Mouse (Mus musculus): ENCODE measurements around the gene Col27a1. TPM values are rescaled to one million over a fixed set of nuclear protein-coding genes. Genes with fewer than 3 reads are reported as not detected.

The Col27a1 gene
- polyA plus RNA-seq, 1 experiment: 1.4 TPM

- no peak overlapping the region for H3K27ac ChIP-seq (ENCODE audit: insufficient read depth, low read length)
- no peaks in the 10 kb centered on the region for H3K4me1 ChIP-seq (ENCODE audit: control insufficient read depth, insufficient read depth, low read length)
- H3K36me3 ChIP-seq (ENCODE audit: control insufficient read depth, insufficient read depth, low read length, poor library complexity, severe bottlenecking): no peaks in the 10 kb centered on the region
- TF ChIP-seq CTCF (IDR thresholded peaks at IDR 0.05; ENCODE audit: low read depth, low read length) (no peak), POLR2A (IDR thresholded peaks at IDR 0.05; ENCODE audit: insufficient read depth, low read length) (no peak), EP300 (IDR thresholded peaks at IDR 0.05; ENCODE audit: insufficient read depth, low read depth, low read length) (no peak)
- no peak overlapping the region for H3K9ac ChIP-seq (ENCODE audit: low read depth, poor library complexity, severe bottlenecking)
- H3K9me3 ChIP-seq (replicated peaks; ENCODE audit: control insufficient read depth, insufficient read depth, low read length, poor library complexity, severe bottlenecking): no peaks in the 10 kb centered on the region
- H3K4me3 ChIP-seq (ENCODE audit: low read depth, low read length): no peak overlapping the region
- no peaks in the 10 kb centered on the region for H3K27me3 ChIP-seq (ENCODE audit: control insufficient read depth, insufficient read depth, low read length, poor library complexity, severe bottlenecking)
Measured at GRCm38 (mm10) chr4:63256371-63256770, 42.6 kb downstream of the Col27a1 start.

GRCm38 (mm10) chr4:63257346-63257745 is 43.5 kb downstream of the Col27a1 start:
- Histone ChIP-seq H3K36me3 (ENCODE audit: control insufficient read depth, insufficient read depth, low read length, poor library complexity, severe bottlenecking) (no peaks in the 10 kb centered on the region), H3K4me3 (ENCODE audit: low read depth, low read length) (no peak overlapping the region), H3K9ac (ENCODE audit: low read depth, poor library complexity, severe bottlenecking) (no peak overlapping the region), H3K27me3 (ENCODE audit: control insufficient read depth, insufficient read depth, low read length, poor library complexity, severe bottlenecking) (no peaks in the 10 kb centered on the region), H3K4me1 (ENCODE audit: control insufficient read depth, insufficient read depth, low read length) (no peaks in the 10 kb centered on the region), H3K9me3 (replicated peaks; ENCODE audit: control insufficient read depth, insufficient read depth, low read length, poor library complexity, severe bottlenecking) (no peaks in the 10 kb centered on the region), H3K27ac (ENCODE audit: insufficient read depth, low read length) (no peak overlapping the region)
- TF ChIP-seq POLR2A (IDR thresholded peaks at IDR 0.05; ENCODE audit: insufficient read depth, low read length) (no peak), CTCF (IDR thresholded peaks at IDR 0.05; ENCODE audit: low read depth, low read length) (no peak), EP300 (IDR thresholded peaks at IDR 0.05; ENCODE audit: insufficient read depth, low read depth, low read length) (no peak)

- TF ChIP-seq CTCF (IDR thresholded peaks at IDR 0.05; ENCODE audit: low read depth, low read length): no peak
- TF ChIP-seq EP300 (IDR thresholded peaks at IDR 0.05; ENCODE audit: insufficient read depth, low read depth, low read length): no peak
- TF ChIP-seq POLR2A (IDR thresholded peaks at IDR 0.05; ENCODE audit: insufficient read depth, low read length): no peak
- no peaks in the 10 kb centered on the region for H3K9me3 ChIP-seq (replicated peaks; ENCODE audit: control insufficient read depth, insufficient read depth, low read length, poor library complexity, severe bottlenecking)
- no peaks in the 10 kb centered on the region for H3K4me1 ChIP-seq (ENCODE audit: control insufficient read depth, insufficient read depth, low read length)
- no peaks in the 10 kb centered on the region for H3K27me3 ChIP-seq (ENCODE audit: control insufficient read depth, insufficient read depth, low read length, poor library complexity, severe bottlenecking)
- no peaks in the 10 kb centered on the region for H3K36me3 ChIP-seq (ENCODE audit: control insufficient read depth, insufficient read depth, low read length, poor library complexity, severe bottlenecking)
- H3K4me3 ChIP-seq (ENCODE audit: low read depth, low read length): no peak overlapping the region
- H3K9ac ChIP-seq (ENCODE audit: low read depth, poor library complexity, severe bottlenecking): no peak overlapping the region
- no peak overlapping the region for H3K27ac ChIP-seq (ENCODE audit: insufficient read depth, low read length)
Measured at GRCm38 (mm10) chr4:63258096-63258495, 44.3 kb downstream of the Col27a1 start.

GRCm38 (mm10) chr4:63259066-63259465 is 45.3 kb downstream of the Col27a1 start:
- H3K4me1 ChIP-seq (ENCODE audit: control insufficient read depth, insufficient read depth, low read length): no peaks in the 10 kb centered on the region
- H3K4me3 ChIP-seq (ENCODE audit: low read depth, low read length): no peak overlapping the region
- H3K27ac ChIP-seq (ENCODE audit: insufficient read depth, low read length): no peak overlapping the region
- H3K27me3 ChIP-seq (ENCODE audit: control insufficient read depth, insufficient read depth, low read length, poor library complexity, severe bottlenecking): no peaks in the 10 kb centered on the region
- H3K9me3 ChIP-seq (replicated peaks; ENCODE audit: control insufficient read depth, insufficient read depth, low read length, poor library complexity, severe bottlenecking): no peaks in the 10 kb centered on the region
- no peak overlapping the region for H3K9ac ChIP-seq (ENCODE audit: low read depth, poor library complexity, severe bottlenecking)
- TF ChIP-seq EP300 (IDR thresholded peaks at IDR 0.05; ENCODE audit: insufficient read depth, low read depth, low read length) (no peak), POLR2A (IDR thresholded peaks at IDR 0.05; ENCODE audit: insufficient read depth, low read length) (no peak), CTCF (IDR thresholded peaks at IDR 0.05; ENCODE audit: low read depth, low read length) (no peak)
- no peaks in the 10 kb centered on the region for H3K36me3 ChIP-seq (ENCODE audit: control insufficient read depth, insufficient read depth, low read length, poor library complexity, severe bottlenecking)

GRCm38 (mm10) chr4:63260506-63260905 is 46.7 kb downstream of the Col27a1 start:
- H3K36me3 ChIP-seq (ENCODE audit: control insufficient read depth, insufficient read depth, low read length, poor library complexity, severe bottlenecking): no peaks in the 10 kb centered on the region
- no peak overlapping the region for H3K27ac ChIP-seq (ENCODE audit: insufficient read depth, low read length)
- no peaks in the 10 kb centered on the region for H3K4me1 ChIP-seq (ENCODE audit: control insufficient read depth, insufficient read depth, low read length)
- no peaks in the 10 kb centered on the region for H3K27me3 ChIP-seq (ENCODE audit: control insufficient read depth, insufficient read depth, low read length, poor library complexity, severe bottlenecking)
- H3K4me3 ChIP-seq (ENCODE audit: low read depth, low read length): no peak overlapping the region
- no peak overlapping the region for H3K9ac ChIP-seq (ENCODE audit: low read depth, poor library complexity, severe bottlenecking)
- no peaks in the 10 kb centered on the region for H3K9me3 ChIP-seq (replicated peaks; ENCODE audit: control insufficient read depth, insufficient read depth, low read length, poor library complexity, severe bottlenecking)
- no peak for TF ChIP-seq CTCF (IDR thresholded peaks at IDR 0.05; ENCODE audit: low read depth, low read length)
- TF ChIP-seq POLR2A (IDR thresholded peaks at IDR 0.05; ENCODE audit: insufficient read depth, low read length): no peak
- no peak for TF ChIP-seq EP300 (IDR thresholded peaks at IDR 0.05; ENCODE audit: insufficient read depth, low read depth, low read length)

- no peak overlapping the region for H3K4me3 ChIP-seq (ENCODE audit: low read depth, low read length)
- H3K9me3 ChIP-seq (replicated peaks; ENCODE audit: control insufficient read depth, insufficient read depth, low read length, poor library complexity, severe bottlenecking): no peaks in the 10 kb centered on the region
- no peaks in the 10 kb centered on the region for H3K4me1 ChIP-seq (ENCODE audit: control insufficient read depth, insufficient read depth, low read length)
- TF ChIP-seq EP300 (IDR thresholded peaks at IDR 0.05; ENCODE audit: insufficient read depth, low read depth, low read length): no peak
- TF ChIP-seq CTCF (IDR thresholded peaks at IDR 0.05; ENCODE audit: low read depth, low read length): no peak
- TF ChIP-seq POLR2A (IDR thresholded peaks at IDR 0.05; ENCODE audit: insufficient read depth, low read length): no peak
- H3K9ac ChIP-seq (ENCODE audit: low read depth, poor library complexity, severe bottlenecking): no peak overlapping the region
- H3K27me3 ChIP-seq (ENCODE audit: control insufficient read depth, insufficient read depth, low read length, poor library complexity, severe bottlenecking): no peaks in the 10 kb centered on the region
- no peaks in the 10 kb centered on the region for H3K36me3 ChIP-seq (ENCODE audit: control insufficient read depth, insufficient read depth, low read length, poor library complexity, severe bottlenecking)
- H3K27ac ChIP-seq (ENCODE audit: insufficient read depth, low read length): no peak overlapping the region
Measured at GRCm38 (mm10) chr4:63262941-63263340, 49.1 kb downstream of the Col27a1 start.

Measured in ES-Bruce4 (cell line).